Mouse (Mus musculus): Measurements from ENCODE around the gene Trmt11.
A peak's percentile ranks its signal among the peaks of the same experiment; 100 is the strongest.

- TF ChIP-seq CTCF (IDR thresholded peaks at IDR 0.05; ENCODE audit: low read depth) (0 out of 2 replicates have a peak, but pooled peaks have one; percentile 18), EP300 (IDR thresholded peaks at IDR 0.05; ENCODE audit: low read depth) (no peak)
Measured at GRCm38 (mm10) chr10:30555686-30556578, 44.6 kb downstream of the Trmt11 start.
